Mouse (Mus musculus) lung, adult 2 months (tissue): ENCODE data around the gene Traf3ip2. TPM values are rescaled to one million over a fixed set of nuclear protein-coding genes. Genes with fewer than 3 reads are reported as not detected.

Experiments
- DNase-seq: peaks from one replicate; pipeline ENCODE4 v3.0.0; 2022
- H3K4me1 ChIP-seq: fragments of 200-500 bp; 2 replicates; pipeline ENCODE4 v1.6.1; 2011; ENCODE audit warnings: low read length; ENCODE audit not compliant: control insufficient read depth, insufficient read depth
- H3K4me3 ChIP-seq: fragments of 200-500 bp; replicated peaks from 2 replicates; pipeline ENCODE3; 2011; ENCODE audit warnings: low read depth, mild to moderate bottlenecking, control low read depth, low read length; ENCODE audit errors: extremely low read depth
- CTCF ChIP-seq: fragments of 200-500 bp; IDR thresholded peaks from 2 replicates; pipeline ENCODE4 v1.5.1; 2011; ENCODE audit warnings: mild to moderate bottlenecking, low read length, control low read depth; ENCODE audit not compliant: insufficient read depth
- POLR2A ChIP-seq: fragments of 200-500 bp; IDR thresholded peaks from 2 replicates; pipeline ENCODE4 v1.6.1; 2011; ENCODE audit warnings: low read depth, mild to moderate bottlenecking, control low read depth, low read length, borderline replicate concordance; ENCODE audit errors: extremely low read depth
- WGBS: fragments of 180-500 bp; shearing (Covaris S2); methylation state at CpG from one replicate; pipeline ENCODE4 v1.1.7; 2018; 5-methylcytosine and 5-hydroxymethylcytosine counted together
- polyA plus RNA-seq: library from polyadenylated mRNA; depleted of rRNA; stranded (reverse); fragments of >200 nt; gene quantifications from 2 replicates; pipeline ENCODE4 v1.2.3, GENCODE M21; 2012

The Traf3ip2 gene
- polyA plus RNA-seq, 1 experiment, result 23.2 TPM

- no peak for DNase-seq
Measured at GRCm38 (mm10) chr10:39665071-39665502, 52.4 kb downstream of the Traf3ip2 start.

GRCm38 (mm10) chr10:39666027-39666426 is 53.3 kb downstream of the Traf3ip2 start:
- TF ChIP-seq POLR2A, result no peak
- TF ChIP-seq CTCF, result no peak
- H3K4me3 ChIP-seq, result no peak overlapping the region
- H3K4me1 ChIP-seq, result peaks cover 5% of the 10 kb centered on the region
- no peak for DNase-seq
- WGBS, result 58% methylated on average over 3 of the region's 3 CpGs

More at GRCm38 (mm10) chr10:39665071-39665502, 52.4 kb downstream of the Traf3ip2 start:
- 49% methylated on average over 4 of the region's 4 CpGs for WGBS
- H3K4me1 ChIP-seq, result peaks cover 7% of the 10 kb centered on the region
- TF ChIP-seq POLR2A (no peak), CTCF (no peak)
- no peak overlapping the region for H3K4me3 ChIP-seq

- TF ChIP-seq POLR2A (no peak), CTCF (no peak)
- 88% methylated on average over 1 of the region's 1 CpGs for WGBS
- no peaks in the 10 kb centered on the region for H3K4me1 ChIP-seq
- H3K4me3 ChIP-seq, result no peak overlapping the region
- DNase-seq, result no peak
Measured at GRCm38 (mm10) chr10:39671451-39671850, 58.7 kb downstream of the Traf3ip2 start.

DNA sequence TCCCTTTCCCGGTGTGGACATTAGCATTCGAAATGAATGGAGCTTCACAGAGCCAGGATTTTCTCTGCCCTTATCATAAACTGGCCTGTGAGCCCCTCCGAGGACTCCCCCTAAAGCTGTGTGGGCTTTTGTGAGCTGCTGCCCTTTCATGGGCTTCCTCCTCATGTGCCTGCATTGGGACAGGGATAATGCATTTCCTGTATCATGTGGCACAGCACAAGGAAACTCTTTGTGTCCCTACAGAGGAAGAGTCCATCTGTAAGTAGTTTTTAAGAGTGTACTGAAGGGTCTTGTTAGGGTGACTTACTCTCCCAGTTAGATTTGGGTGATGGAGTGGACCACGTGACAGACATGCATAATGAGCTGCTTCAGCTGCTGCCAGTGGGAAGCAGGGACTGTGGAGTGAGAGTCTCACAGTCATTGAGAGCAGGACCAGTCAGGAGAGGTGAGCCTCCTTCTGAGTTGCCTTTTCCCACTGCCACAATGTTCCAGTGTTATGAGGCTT is 59.9 kb downstream of the Traf3ip2 start:
- Histone ChIP-seq H3K4me1 (no peaks in the 10 kb centered on the region), H3K4me3 (no peak overlapping the region)
- 43% methylated on average over 4 of the region's 4 CpGs for WGBS
- no peak for DNase-seq
- no peak for TF ChIP-seq CTCF
- no peak for TF ChIP-seq POLR2A

DNA sequence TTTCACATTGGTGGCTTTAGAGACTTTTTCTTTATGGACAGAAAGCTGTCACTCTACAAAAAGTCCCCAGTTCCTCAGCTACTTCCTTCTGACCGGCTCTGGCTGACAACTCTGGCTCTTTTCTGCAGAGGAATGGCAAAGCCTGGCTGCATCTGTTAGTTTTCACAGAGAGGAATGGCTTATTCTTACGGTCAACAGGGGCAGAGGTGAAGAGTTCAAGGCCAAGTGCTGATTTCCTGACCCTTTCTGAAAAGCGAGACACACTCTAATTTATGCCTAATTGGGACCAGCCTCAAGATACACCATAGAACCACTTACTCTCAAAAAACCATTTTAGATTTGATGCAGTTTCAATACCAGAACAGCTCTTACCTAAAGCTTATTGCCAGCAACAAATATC is 61.4 kb downstream of the Traf3ip2 start:
- 48% methylated on average over 3 of the region's 3 CpGs for WGBS

DNA sequence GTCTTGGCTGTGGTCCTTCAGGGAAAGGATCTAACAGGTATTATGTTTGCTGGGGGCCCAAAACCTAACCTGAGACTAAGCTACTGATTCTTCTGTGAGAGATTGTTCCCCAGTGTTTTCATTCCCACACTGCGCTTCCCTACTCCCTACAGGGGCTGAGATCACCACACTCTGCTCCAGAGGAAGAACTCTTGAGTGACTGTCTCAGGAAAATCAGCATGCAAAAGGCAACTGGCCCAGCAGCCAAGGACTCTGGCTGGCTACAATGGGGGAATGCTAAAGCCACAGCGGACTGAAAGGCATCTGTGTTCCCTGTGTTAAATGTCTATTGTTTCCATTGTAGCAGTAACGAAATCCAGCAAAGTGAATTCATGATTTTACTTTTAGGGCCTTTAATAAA is 62.0 kb downstream of the Traf3ip2 start:
- H3K4me3 ChIP-seq, result no peak overlapping the region
- TF ChIP-seq CTCF (no peak), POLR2A (no peak)
- 86% methylated on average over 3 of the region's 3 CpGs for WGBS
- H3K4me1 ChIP-seq, result no peaks in the 10 kb centered on the region
- DNase-seq, result no peak

More for the DNA sequence above, 61.4 kb downstream of the Traf3ip2 start:
- TF ChIP-seq CTCF, result no peak
- no peak for TF ChIP-seq POLR2A
- H3K4me3 ChIP-seq, result no peak overlapping the region
- no peak for DNase-seq
- no peaks in the 10 kb centered on the region for H3K4me1 ChIP-seq

DNA sequence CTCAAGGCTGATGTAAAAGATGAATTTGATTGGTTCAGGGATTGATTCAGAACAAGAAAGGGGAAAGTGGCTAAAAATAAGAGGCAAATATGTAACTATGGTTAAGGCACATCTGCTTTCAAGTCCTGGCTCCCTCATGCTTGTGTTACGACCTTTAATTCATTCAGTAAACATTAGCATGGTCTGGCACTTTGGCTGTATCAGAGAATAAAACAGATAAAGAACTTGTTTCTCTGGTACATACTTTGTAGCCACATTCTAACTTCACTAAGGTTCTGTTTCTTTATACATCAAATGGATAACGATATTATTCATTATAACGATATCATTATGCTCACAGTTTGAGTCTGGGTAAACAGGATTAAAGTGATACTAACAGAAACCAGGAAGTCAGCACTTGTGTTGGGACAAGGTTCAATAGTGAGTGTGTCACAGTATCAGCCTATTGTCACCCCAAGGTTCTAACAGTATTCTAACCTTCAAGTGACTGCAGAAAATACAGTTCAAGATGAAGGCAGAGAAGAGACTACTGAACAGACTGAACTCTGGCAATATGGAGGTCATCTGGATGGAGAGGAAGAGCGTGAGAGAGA is 65.6 kb downstream of the Traf3ip2 start:
- DNase-seq, result no peak
- Histone ChIP-seq H3K4me1 (no peaks in the 10 kb centered on the region), H3K4me3 (no peak overlapping the region)
- WGBS, result 71% methylated on average over 4 of the region's 4 CpGs
- TF ChIP-seq POLR2A (no peak), CTCF (no peak)

- TF ChIP-seq POLR2A (no peak), CTCF (no peak)
- WGBS, result 79% methylated on average over 4 of the region's 4 CpGs
Measured at GRCm38 (mm10) chr10:39681014-39681413, 68.3 kb downstream of the Traf3ip2 start.

DNA sequence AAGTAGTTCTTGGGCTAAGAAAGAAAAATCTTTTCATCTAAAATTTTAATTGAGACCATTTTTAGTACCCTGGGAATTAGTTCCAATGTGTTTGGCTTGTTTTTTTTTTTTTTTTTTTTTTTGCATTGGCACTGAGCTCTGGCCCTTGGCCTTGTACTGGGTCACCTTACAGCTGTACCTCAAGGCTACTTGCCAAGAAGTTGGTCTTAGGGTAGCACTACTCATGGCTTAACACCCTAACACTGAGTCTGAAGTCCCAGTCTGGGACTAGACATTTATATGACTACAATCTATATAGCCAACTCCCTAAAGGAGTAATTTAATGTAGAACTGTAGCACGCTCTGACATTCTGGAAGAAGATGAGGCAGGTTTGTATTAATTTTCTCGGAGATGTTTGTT is 69.8 kb downstream of the Traf3ip2 start:
- H3K4me1 ChIP-seq, result no peaks in the 10 kb centered on the region; the same call in 1 of the 2 replicates
- TF ChIP-seq POLR2A (no peak), CTCF (no peak)
- no peak overlapping the region for H3K4me3 ChIP-seq
- no peak for DNase-seq
- WGBS, result 59% methylated on average over 2 of the region's 2 CpGs

More at GRCm38 (mm10) chr10:39681014-39681413, 68.3 kb downstream of the Traf3ip2 start:
- H3K4me1 ChIP-seq, result no peaks in the 10 kb centered on the region
- no peak for DNase-seq
- no peak overlapping the region for H3K4me3 ChIP-seq

- no peak for TF ChIP-seq CTCF
- no peak for TF ChIP-seq POLR2A
- 84% methylated on average over 2 of the region's 2 CpGs for whole genome bisulfite sequencing
- Histone ChIP-seq H3K4me3 (no peak overlapping the region), H3K4me1 (no peaks in the 10 kb centered on the region; the same call in 1 of the 2 replicates)
- DNase-seq, result no peak
Measured at GRCm38 (mm10) chr10:39683481-39683880, 70.7 kb downstream of the Traf3ip2 start.
